Mouse (Mus musculus) MEL (cell line): Measurements from ENCODE around the gene Gpr22. TPM values are rescaled to one million over a fixed set of nuclear protein-coding genes. Genes with fewer than 3 reads are reported as not detected.

Experiments
- BHLHE40 ChIP-seq: IDR thresholded peaks from 2 replicates; pipeline ENCODE4 v1.6.1; 2012; ENCODE audit warnings: low read depth, mild to moderate bottlenecking, inconsistent platforms, low read length, improper control_type of control experiment, borderline replicate concordance
- CTCF ChIP-seq, 3 experiments: IDR thresholded peaks in 2 of 3; conservative IDR thresholded peaks in 1 of 3; 2 replicates each; pipeline ENCODE4 v1.5.1; 2011 to 2012; ENCODE audit warnings: low read length in 3 of 3, low read depth in 2 of 3, mild to moderate bottlenecking in 2 of 3, improper control_type of control experiment in 1 of 3, inconsistent platforms in 1 of 3, mixed read lengths in 1 of 3, moderate library complexity in 1 of 3; ENCODE audit not compliant: control insufficient read depth in 1 of 3, insufficient read depth in 1 of 3, poor library complexity in 1 of 3, severe bottlenecking in 1 of 3
- E2F4 ChIP-seq: IDR thresholded peaks from 2 replicates; pipeline ENCODE4 v1.6.1; 2011; ENCODE audit warnings: low read depth, low read length, improper control_type of control experiment, borderline replicate concordance
- ETS1 ChIP-seq: IDR thresholded peaks from 2 replicates; pipeline ENCODE4 v1.6.1; 2012; ENCODE audit warnings: low read depth, mild to moderate bottlenecking, inconsistent platforms, low read length, improper control_type of control experiment, moderate library complexity
- GATA1 ChIP-seq: IDR thresholded peaks from 2 replicates; pipeline ENCODE4 v1.6.1; 2011; ENCODE audit warnings: low read depth, low read length, improper control_type of control experiment
- HCFC1 ChIP-seq: IDR thresholded peaks from 2 replicates; pipeline ENCODE4 v1.6.1; 2012; ENCODE audit warnings: low read depth, mild to moderate bottlenecking, inconsistent platforms, low read length, improper control_type of control experiment, moderate library complexity
- MAFK ChIP-seq: IDR thresholded peaks from 2 replicates; pipeline ENCODE4 v1.6.1; 2011; ENCODE audit warnings: low read depth, mild to moderate bottlenecking, low read length, improper control_type of control experiment, borderline replicate concordance
- MAX ChIP-seq: IDR thresholded peaks from 2 replicates; pipeline ENCODE4 v1.6.1; 2011; ENCODE audit warnings: low read length, improper control_type of control experiment
- MEF2A ChIP-seq: IDR thresholded peaks from 2 replicates; pipeline ENCODE4 v1.6.1; 2014; ENCODE audit warnings: low read depth, mild to moderate bottlenecking, inconsistent platforms, low read length, improper control_type of control experiment; ENCODE audit not compliant: poor library complexity, insufficient replicate concordance, severe bottlenecking; ENCODE audit errors: extremely low read depth
- MXI1 ChIP-seq: IDR thresholded peaks from 2 replicates; pipeline ENCODE4 v1.6.1; 2011; ENCODE audit warnings: mild to moderate bottlenecking, low read depth, low read length, improper control_type of control experiment
- MYB ChIP-seq: IDR thresholded peaks from 2 replicates; pipeline ENCODE4 v1.6.1; 2011; ENCODE audit warnings: mild to moderate bottlenecking, low read depth, low read length, improper control_type of control experiment
- MYC ChIP-seq: IDR thresholded peaks from 2 replicates; pipeline ENCODE4 v1.6.1; 2011; ENCODE audit warnings: low read depth, mild to moderate bottlenecking, low read length, improper control_type of control experiment, moderate library complexity
- POLR2AphosphoS5 ChIP-seq: IDR thresholded peaks from 2 replicates; pipeline ENCODE4 v1.6.1; 2012; ENCODE audit warnings: low read depth, borderline replicate concordance, mild to moderate bottlenecking, inconsistent platforms, low read length, moderate library complexity, mixed read lengths
- RAD21 ChIP-seq: IDR thresholded peaks from 2 replicates; pipeline ENCODE4 v1.6.1; 2011; ENCODE audit warnings: mild to moderate bottlenecking, low read depth, low read length, improper control_type of control experiment
- RCOR1 ChIP-seq: IDR thresholded peaks from 2 replicates; pipeline ENCODE4 v1.6.1; 2012; ENCODE audit warnings: low read depth, mild to moderate bottlenecking, inconsistent platforms, low read length, improper control_type of control experiment
- SIN3A ChIP-seq: IDR thresholded peaks from 2 replicates; pipeline ENCODE4 v1.6.1; 2012; ENCODE audit warnings: low read length, improper control_type of control experiment, inconsistent platforms
- SMC3 ChIP-seq: IDR thresholded peaks from 2 replicates; pipeline ENCODE4 v1.6.1; 2011; ENCODE audit warnings: low read depth, low read length, improper control_type of control experiment
- TBP ChIP-seq: IDR thresholded peaks from 2 replicates; pipeline ENCODE4 v1.8.0; 2011; ENCODE audit warnings: low read depth, low read length, improper control_type of control experiment
- TCF12 ChIP-seq: IDR thresholded peaks from 2 replicates; pipeline ENCODE4 v1.6.1; 2014; ENCODE audit warnings: low read depth, mild to moderate bottlenecking, inconsistent platforms, low read length, improper control_type of control experiment, moderate library complexity
- UBTF ChIP-seq: IDR thresholded peaks from 2 replicates; pipeline ENCODE4 v1.6.1; 2012; ENCODE audit warnings: low read depth, mild to moderate bottlenecking, inconsistent platforms, low read length, improper control_type of control experiment, moderate library complexity, borderline replicate concordance; ENCODE audit not compliant: insufficient read depth
- ZC3H11A ChIP-seq: IDR thresholded peaks from 2 replicates; pipeline ENCODE4 v1.6.1; 2012; ENCODE audit warnings: low read depth, mild to moderate bottlenecking, inconsistent platforms, low read length, improper control_type of control experiment
- ZMIZ1 ChIP-seq: IDR thresholded peaks from 2 replicates; pipeline ENCODE4 v1.6.1; 2012; ENCODE audit warnings: low read depth, mild to moderate bottlenecking, inconsistent platforms, low read length, improper control_type of control experiment, moderate library complexity
- ZNF384 ChIP-seq: IDR thresholded peaks from 2 replicates; pipeline ENCODE4 v1.6.1; 2012; ENCODE audit warnings: low read depth, mild to moderate bottlenecking, inconsistent platforms, low read length, improper control_type of control experiment
- polyA plus RNA-seq, 2 experiments: library from polyadenylated mRNA; stranded (reverse) in 1 of 2; unstranded in 1 of 2; fragments of >175 nt in 1 of 2; fragments of >200 nt in 1 of 2; gene quantifications; 2 replicates each; pipeline versions ENCODE4 v1.2.1 to v1.2.4; 2012; ENCODE audit warnings: low replicate concordance in 2 of 2, low read depth in 1 of 2; ENCODE audit not compliant: insufficient read length in 2 of 2, insufficient read depth in 1 of 2, missing spikeins in 1 of 2
- total RNA-seq: library from RNA; depleted of rRNA; stranded (reverse); fragments of 300-350 nt; gene quantifications from 2 replicates; pipeline ENCODE4 v1.2.3, GENCODE M21; 2012; rRNA removed

Gene Gpr22
- total and polyA plus RNA-seq, 3 experiments = not detected

DNA sequence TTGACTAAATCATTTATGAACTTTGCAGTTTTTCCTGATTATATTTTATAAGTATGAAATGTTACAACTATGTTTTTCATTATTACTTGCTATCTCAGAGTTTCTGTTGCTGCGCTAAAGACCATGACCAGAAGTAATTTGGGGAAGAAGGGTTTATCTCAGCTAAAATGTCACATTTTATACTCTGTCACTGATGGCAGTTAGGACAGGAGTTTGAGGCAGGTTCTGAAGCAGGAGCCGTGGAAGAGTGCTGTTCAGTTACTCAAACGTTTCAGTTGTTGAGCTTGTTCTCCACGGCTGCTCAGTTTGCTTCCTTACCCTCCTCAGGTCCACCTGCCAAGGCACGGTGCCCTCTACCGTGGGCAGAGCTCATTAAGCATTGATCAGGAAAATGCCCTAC is 47.7 kb downstream of the Gpr22 start (continued):
- TF ChIP-seq CTCF (IDR thresholded peaks at IDR 0.05 in 2 of 3, conservative IDR thresholded peaks at IDR 0.05 in 1 of 3; ENCODE audit: control insufficient read depth in 1 of 3, insufficient read depth in 1 of 3, low read depth in 2 of 3, low read length in 3 of 3, poor library complexity in 1 of 3, severe bottlenecking in 1 of 3) (no peak), MXI1 (no peak), ZC3H11A (no peak), RCOR1 (no peak), MAX (no peak), BHLHE40 (no peak), SIN3A (peak; percentile 41; the same call in 1 of the 2 replicates), MYC (no peak), POLR2AphosphoS5 (no peak), E2F4 (no peak), ZNF384 (no peak), MEF2A (no peak), TBP (peak; percentile 50; the same call in 1 of the 2 replicates), TCF12 (no peak), RAD21 (no peak), MAFK (no peak), MYB (peak; percentile 69), GATA1 (no peak; the same call in 1 of the 2 replicates), SMC3 (no peak), ZMIZ1 (no peak), UBTF (no peak), HCFC1 (no peak), ETS1 (no peak; the same call in 1 of the 2 replicates)

Other genes with a start within 250 kb of the Gpr22 start
- gene Cbll1, start 214.3 kb downstream of the Gpr22 start, total RNA-seq = 5.0 and 5.3 TPM in 2 replicates
- 10 to 100 TPM in 1 of 2 experiments, not detected in 1; 19.8 TPM for gene Cbll1, start 214.3 kb downstream of the Gpr22 start, polyA plus RNA-seq
- 0.04 TPM in 1 of 2 replicates, not detected in the other for gene Slc26a4, start 154.0 kb downstream of the Gpr22 start, total RNA-seq
- not detected for gene Slc26a4, start 154.0 kb downstream of the Gpr22 start, polyA plus RNA-seq
- 30.9 and 34.0 TPM in 2 replicates for gene Bcap29, start 79.3 kb downstream of the Gpr22 start, total RNA-seq
- 10 to 100 TPM in 1 of 2 experiments, not detected in 1; 63.4 TPM for gene Bcap29, start 79.3 kb downstream of the Gpr22 start, polyA plus RNA-seq
- 9.6 and 11.9 TPM in 2 replicates for gene Dus4l, start 59.1 kb downstream of the Gpr22 start, total RNA-seq
- 10 to 100 TPM in 1 of 2 experiments, not detected in 1; 12.1 TPM for gene Dus4l, start 59.1 kb downstream of the Gpr22 start, polyA plus RNA-seq
- gene Cog5, start 59.1 kb downstream of the Gpr22 start, total RNA-seq = 20.0 and 27.1 TPM in 2 replicates
- 10 to 100 TPM in 1 of 2 experiments, not detected in 1; 28.4 TPM for gene Cog5, start 59.1 kb downstream of the Gpr22 start, polyA plus RNA-seq
- 4.3 and 7.2 TPM in 2 replicates for gene Hbp1, start 236.6 kb upstream of the Gpr22 start, total RNA-seq
- gene Hbp1, start 236.6 kb upstream of the Gpr22 start, polyA plus RNA-seq = 1 to 10 TPM in 1 of 2 experiments, not detected in 1; 8.8 TPM